Mouse (Mus musculus) heart, adult 2 months (tissue): ENCODE results near the gene Olfr462.

Experiments
- CTCF ChIP-seq: fragments of 200-600 bp; IDR thresholded peaks from 2 replicates; pipeline ENCODE4 v1.8.1; 2022; ENCODE audit warnings: antibody characterized with exemption, mild to moderate bottlenecking, moderate library complexity
- POLR2A ChIP-seq: fragments of 200-500 bp; IDR thresholded peaks from 2 replicates; pipeline ENCODE4 v1.6.1; 2011; ENCODE audit warnings: mild to moderate bottlenecking, low read depth, low read length, control low read depth; ENCODE audit not compliant: insufficient read depth

DNA sequence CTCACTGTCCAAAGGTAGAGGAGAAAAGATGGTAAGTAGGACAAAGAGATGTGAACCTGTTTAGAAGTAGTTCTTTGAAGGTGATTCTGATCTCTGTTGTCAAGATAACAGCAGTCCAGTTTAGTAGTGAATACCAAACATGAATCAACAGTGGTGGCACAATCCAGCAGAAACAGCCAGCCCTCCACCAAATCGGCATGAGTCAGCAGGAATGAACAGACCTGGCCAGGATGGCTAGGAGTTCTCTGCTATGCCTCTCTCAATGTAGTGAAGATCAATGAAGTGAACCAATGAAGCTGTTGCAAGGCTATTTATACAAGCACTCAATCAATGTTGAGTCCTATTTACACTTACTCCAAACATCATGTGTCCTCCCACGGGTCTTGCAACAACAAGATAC is 38.3 kb upstream of the Olfr462 start:
- TF ChIP-seq POLR2A, result no peak
- no peak for TF ChIP-seq CTCF
